Mouse (Mus musculus): Measurements from ENCODE around the gene Asl. TPM values are rescaled to one million over a fixed set of nuclear protein-coding genes. Genes with fewer than 3 reads are reported as not detected.

Gene Asl
- total RNA-seq, 1 experiment = 27.2 TPM

DNA sequence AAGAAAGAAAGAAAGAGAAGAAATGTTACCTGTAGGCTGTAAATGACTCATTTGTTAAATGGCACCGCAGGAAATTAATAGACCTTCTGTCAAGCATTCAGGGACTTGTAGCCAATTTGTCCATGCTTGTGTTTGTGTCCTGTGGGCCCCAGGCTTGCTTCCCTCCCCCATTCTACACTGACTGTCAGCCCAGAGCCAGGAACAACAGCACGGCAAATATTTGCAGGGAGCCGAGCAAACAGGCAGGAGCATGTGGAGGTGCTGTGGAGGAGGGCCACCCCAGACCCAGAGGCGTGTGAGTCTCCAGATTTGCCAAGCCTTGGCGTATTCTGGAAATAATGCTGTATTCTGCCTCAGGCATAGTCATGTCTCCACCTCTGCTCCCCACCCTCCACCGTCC lies 45.4 kb upstream of the Asl start:
- TF ChIP-seq HCFC1 (IDR thresholded peaks at IDR 0.05; ENCODE audit: borderline replicate concordance, insufficient read depth, low read length) = no peak
- no peak for TF ChIP-seq ZNF384 (IDR thresholded peaks at IDR 0.05; ENCODE audit: low read depth, low read length)
- TF ChIP-seq ZC3H11A (IDR thresholded peaks at IDR 0.05; ENCODE audit: borderline replicate concordance, low read depth, low read length) = no peak
- no peak for TF ChIP-seq MAFK (IDR thresholded peaks at IDR 0.05; ENCODE audit: insufficient read depth, low read depth, low read length)
- TF ChIP-seq CHD2 (IDR thresholded peaks at IDR 0.05; ENCODE audit: low read depth, low read length) = no peak
- no peak overlapping the region for H3K27ac ChIP-seq (ENCODE audit: insufficient read depth, low read depth, low read length, poor library complexity, severe bottlenecking)
- no peak overlapping the region for H3K9ac ChIP-seq (ENCODE audit: insufficient read depth, low read depth, low read length, poor library complexity, severe bottlenecking)
- no peak for DNase-seq (ENCODE audit: low read depth, low spot score)
- no peak overlapping the region for H3K4me3 ChIP-seq (ENCODE audit: insufficient read depth in 1 of 2, low read depth in 1 of 2, low read length in 2 of 2, poor library complexity in 1 of 2, severe bottlenecking in 1 of 2)
- in situ Hi-C loops (cut with MboI; ENCODE audit: low sequenced_read_pairs in 2 of 2, unreplicated experiment in 2 of 2) = no loop called here
- H3K9me3 ChIP-seq (ENCODE audit: control insufficient read depth, insufficient read depth, low read depth, low read length) = no peaks in the 10 kb centered on the region
- peaks cover 0 to 4% of the 10 kb centered on the region in 2 experiments; a peak in 2 of 4 replicates for H3K4me1 ChIP-seq (ENCODE audit: control insufficient read depth in 2 of 2, insufficient read depth in 2 of 2, low read length in 2 of 2, poor library complexity in 1 of 2)
- no peaks in the 10 kb centered on the region for H3K36me3 ChIP-seq (ENCODE audit: control insufficient read depth, insufficient read depth, low read length, poor library complexity, severe bottlenecking)

DNA sequence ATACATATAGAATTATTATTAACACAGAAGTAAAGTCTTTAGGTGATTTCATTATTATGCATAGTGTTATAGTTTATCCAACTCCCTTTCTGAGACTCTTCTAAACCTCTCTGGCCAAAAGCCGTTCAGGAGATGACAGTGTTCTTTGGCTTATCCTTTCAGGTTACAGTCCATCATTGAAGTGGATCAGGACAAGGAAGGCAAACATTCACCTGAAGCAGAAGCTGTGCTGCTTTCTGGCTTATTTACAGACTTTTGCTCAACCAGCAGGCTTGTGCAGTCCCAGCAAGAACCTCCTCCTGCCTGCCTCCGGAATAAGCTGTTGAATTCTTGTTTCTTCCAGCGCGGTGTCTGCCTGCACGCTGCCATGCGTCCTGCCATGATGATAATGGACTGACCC lies 44.0 kb upstream of the Asl start, which contains the start of gene Tpst1:
Gene Tpst1 (plus strand): TSS at position 301 of the 400 bp plus-strand sequence.
- in situ Hi-C loops (cut with MboI; ENCODE audit: low sequenced_read_pairs in 2 of 2, unreplicated experiment in 2 of 2) = no loop called here
- H3K9ac ChIP-seq (ENCODE audit: insufficient read depth, low read depth, low read length, poor library complexity, severe bottlenecking) = no peak within 1 kb of the TSS

DNA sequence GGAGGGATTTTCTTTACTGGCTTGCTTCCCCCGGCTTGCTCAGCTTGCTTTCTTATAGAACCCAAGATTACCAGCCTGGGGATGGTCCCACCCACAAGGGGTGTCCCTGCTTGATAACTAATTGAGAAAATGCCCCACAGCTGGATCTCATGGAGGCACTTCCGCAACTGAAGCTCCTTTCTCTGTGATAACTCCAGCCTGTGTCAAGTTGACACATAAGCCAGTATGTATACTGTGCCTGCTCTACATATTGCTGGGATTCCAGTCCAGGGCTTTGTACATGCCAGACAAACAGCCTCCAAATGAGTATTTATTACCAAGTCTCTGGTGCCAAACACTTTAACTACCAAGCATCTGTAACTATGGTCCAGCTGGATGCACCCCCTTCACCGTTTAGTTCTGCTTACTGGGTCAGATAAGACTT lies 38.8 kb upstream of the Asl start:
- no peak for TF ChIP-seq CHD2 (IDR thresholded peaks at IDR 0.05; ENCODE audit: low read depth, low read length)
- TF ChIP-seq MAFK (IDR thresholded peaks at IDR 0.05; ENCODE audit: insufficient read depth, low read depth, low read length) = no peak
- TF ChIP-seq ZC3H11A (IDR thresholded peaks at IDR 0.05; ENCODE audit: borderline replicate concordance, low read depth, low read length) = no peak
- no peak for TF ChIP-seq HCFC1 (IDR thresholded peaks at IDR 0.05; ENCODE audit: borderline replicate concordance, insufficient read depth, low read length)
- no peak for TF ChIP-seq ZNF384 (IDR thresholded peaks at IDR 0.05; ENCODE audit: low read depth, low read length)
- no peaks in the 10 kb centered on the region for H3K36me3 ChIP-seq (ENCODE audit: control insufficient read depth, insufficient read depth, low read length, poor library complexity, severe bottlenecking)
- no peak overlapping the region for H3K4me3 ChIP-seq (ENCODE audit: insufficient read depth in 1 of 2, low read depth in 1 of 2, low read length in 2 of 2, poor library complexity in 1 of 2, severe bottlenecking in 1 of 2)
- H3K4me1 ChIP-seq (ENCODE audit: control insufficient read depth in 2 of 2, insufficient read depth in 2 of 2, low read length in 2 of 2, poor library complexity in 1 of 2) = no peaks in the 10 kb centered on the region
- in situ Hi-C loops (cut with MboI; ENCODE audit: low sequenced_read_pairs in 2 of 2, unreplicated experiment in 2 of 2) = no loop called here
- no peak for DNase-seq (ENCODE audit: low read depth, low spot score)
- no peaks in the 10 kb centered on the region for H3K9me3 ChIP-seq (ENCODE audit: control insufficient read depth, insufficient read depth, low read depth, low read length)
- no peak overlapping the region for H3K9ac ChIP-seq (ENCODE audit: insufficient read depth, low read depth, low read length, poor library complexity, severe bottlenecking)
- no peak overlapping the region for H3K27ac ChIP-seq (ENCODE audit: insufficient read depth, low read depth, low read length, poor library complexity, severe bottlenecking)

More for the DNA sequence above, 44.0 kb upstream of the Asl start, which contains the start of gene Tpst1:
- no peak for TF ChIP-seq HCFC1 (IDR thresholded peaks at IDR 0.05; ENCODE audit: borderline replicate concordance, insufficient read depth, low read length)
- TF ChIP-seq ZNF384 (IDR thresholded peaks at IDR 0.05; ENCODE audit: low read depth, low read length) = no peak
- peaks cover 0 to 2% of the 10 kb centered on the region in 2 experiments; a peak in 2 of 4 replicates for H3K4me1 ChIP-seq (ENCODE audit: control insufficient read depth in 2 of 2, insufficient read depth in 2 of 2, low read length in 2 of 2, poor library complexity in 1 of 2)
- no peak within 1 kb of the TSS for H3K27ac ChIP-seq (ENCODE audit: insufficient read depth, low read depth, low read length, poor library complexity, severe bottlenecking)
- H3K36me3 ChIP-seq (ENCODE audit: control insufficient read depth, insufficient read depth, low read length, poor library complexity, severe bottlenecking) = no peaks in the 10 kb centered on the region
- no peaks in the 10 kb centered on the region for H3K9me3 ChIP-seq (ENCODE audit: control insufficient read depth, insufficient read depth, low read depth, low read length)
- no peak within 1 kb of the TSS for H3K4me3 ChIP-seq (ENCODE audit: insufficient read depth in 1 of 2, low read depth in 1 of 2, low read length in 2 of 2, poor library complexity in 1 of 2, severe bottlenecking in 1 of 2)
- no peak for DNase-seq (ENCODE audit: low read depth, low spot score)

DNA sequence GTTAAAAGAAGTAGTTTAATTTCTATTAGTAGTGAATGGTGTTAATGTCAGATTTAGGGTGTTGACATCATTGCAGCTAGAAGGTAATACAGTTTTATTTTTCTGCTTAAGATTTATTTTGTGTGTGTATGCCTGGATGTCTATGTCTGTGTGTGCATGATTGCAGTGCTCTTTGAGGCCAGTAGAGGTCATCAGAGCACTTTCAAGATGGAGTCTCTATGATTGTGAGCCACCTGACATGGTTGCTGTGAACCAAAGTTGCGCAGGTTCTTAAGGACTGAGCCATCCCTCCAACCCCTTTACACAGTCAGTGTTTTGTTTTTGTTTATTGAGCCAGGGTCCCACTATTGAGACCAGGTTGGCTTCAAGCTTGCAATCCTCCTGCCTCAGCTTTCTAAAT lies 36.5 kb upstream of the Asl start:
- Histone ChIP-seq H3K9me3 (ENCODE audit: control insufficient read depth, insufficient read depth, low read depth, low read length) (no peaks in the 10 kb centered on the region), H3K4me1 (ENCODE audit: control insufficient read depth in 2 of 2, insufficient read depth in 2 of 2, low read length in 2 of 2, poor library complexity in 1 of 2) (no peaks in the 10 kb centered on the region), H3K36me3 (ENCODE audit: control insufficient read depth, insufficient read depth, low read length, poor library complexity, severe bottlenecking) (peaks cover 3% of the 10 kb centered on the region; the same call in 1 of the 2 replicates), H3K9ac (ENCODE audit: insufficient read depth, low read depth, low read length, poor library complexity, severe bottlenecking) (no peak overlapping the region), H3K4me3 (ENCODE audit: insufficient read depth in 1 of 2, low read depth in 1 of 2, low read length in 2 of 2, poor library complexity in 1 of 2, severe bottlenecking in 1 of 2) (no peak overlapping the region), H3K27ac (ENCODE audit: insufficient read depth, low read depth, low read length, poor library complexity, severe bottlenecking) (no peak overlapping the region)
- in situ Hi-C loops (cut with MboI; ENCODE audit: low sequenced_read_pairs in 2 of 2, unreplicated experiment in 2 of 2) = no loop called here
- peak; percentile 48 for DNase-seq (ENCODE audit: low read depth, low spot score)
- TF ChIP-seq ZC3H11A (IDR thresholded peaks at IDR 0.05; ENCODE audit: borderline replicate concordance, low read depth, low read length) (peak; percentile 33; the same call in 1 of the 2 replicates), HCFC1 (IDR thresholded peaks at IDR 0.05; ENCODE audit: borderline replicate concordance, insufficient read depth, low read length) (no peak)

DNA sequence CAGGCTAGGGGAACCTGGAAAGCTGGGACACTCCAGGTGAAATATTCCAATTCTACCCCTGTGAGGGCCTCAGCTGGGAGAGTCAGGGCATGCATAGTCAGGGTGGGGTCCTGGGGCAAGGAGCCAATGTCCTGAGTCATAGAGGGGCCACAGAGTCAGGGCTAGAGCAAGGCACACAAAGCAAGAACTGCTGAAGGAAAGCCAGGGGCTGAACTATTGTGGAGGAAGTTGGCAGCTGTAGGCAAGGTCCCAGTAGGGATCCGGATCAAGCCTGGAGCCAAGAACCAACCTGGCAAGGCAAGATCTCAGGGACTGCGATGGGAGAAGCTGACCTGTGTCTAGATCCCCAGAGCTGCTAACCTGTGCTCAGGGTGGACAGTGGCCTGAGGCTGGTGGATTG lies 34.7 kb upstream of the Asl start:
- H3K9me3 ChIP-seq (ENCODE audit: control insufficient read depth, insufficient read depth, low read depth, low read length) = no peaks in the 10 kb centered on the region
- peaks cover 11% of the 10 kb centered on the region for H3K36me3 ChIP-seq (ENCODE audit: control insufficient read depth, insufficient read depth, low read length, poor library complexity, severe bottlenecking)
- no peak for TF ChIP-seq ZNF384 (IDR thresholded peaks at IDR 0.05; ENCODE audit: low read depth, low read length)
- TF ChIP-seq MAFK (IDR thresholded peaks at IDR 0.05; ENCODE audit: insufficient read depth, low read depth, low read length) = no peak
- no peak for TF ChIP-seq HCFC1 (IDR thresholded peaks at IDR 0.05; ENCODE audit: borderline replicate concordance, insufficient read depth, low read length)
- TF ChIP-seq CHD2 (IDR thresholded peaks at IDR 0.05; ENCODE audit: low read depth, low read length) = no peak
- TF ChIP-seq ZC3H11A (IDR thresholded peaks at IDR 0.05; ENCODE audit: borderline replicate concordance, low read depth, low read length) = no peak
- no peak for DNase-seq (ENCODE audit: low read depth, low spot score)
- H3K27ac ChIP-seq (ENCODE audit: insufficient read depth, low read depth, low read length, poor library complexity, severe bottlenecking) = no peak overlapping the region
- no peak overlapping the region for H3K4me3 ChIP-seq (ENCODE audit: insufficient read depth in 1 of 2, low read depth in 1 of 2, low read length in 2 of 2, poor library complexity in 1 of 2, severe bottlenecking in 1 of 2)
- H3K4me1 ChIP-seq (ENCODE audit: control insufficient read depth in 2 of 2, insufficient read depth in 2 of 2, low read length in 2 of 2, poor library complexity in 1 of 2) = peaks cover 0 to 3% of the 10 kb centered on the region in 2 experiments; a peak in 1 of 4 replicates
- H3K9ac ChIP-seq (ENCODE audit: insufficient read depth, low read depth, low read length, poor library complexity, severe bottlenecking) = no peak overlapping the region
- in situ Hi-C loops (cut with MboI; ENCODE audit: low sequenced_read_pairs in 2 of 2, unreplicated experiment in 2 of 2) = no loop called here

Measured in ES-E14 (cell line).